Mouse (Mus musculus) liver, postnatal 0 days (tissue): Measurements from ENCODE around the gene Zdhhc12. TPM values are rescaled to one million over a fixed set of nuclear protein-coding genes. Genes with fewer than 3 reads are reported as not detected.
A peak's percentile ranks its signal among the peaks of the same experiment; 100 is the strongest.

ENCODE experiments used
- ATAC-seq: fragments of 200-750 bp; cut with Nextera tagmentation; 2 replicates; pipeline ENCODE4 v1.8.0; 2017; ENCODE audit warnings: mild to moderate bottlenecking, moderate library complexity
- DNase-seq: peaks from one replicate; pipeline ENCODE4 v3.0.0-alpha.2; 2016
- H3K27ac ChIP-seq: fragments of 300-500 bp; sonication (generic); 2 replicates; pipeline ENCODE4 v1.5.1; 2014; ENCODE audit warnings: antibody characterized with exemption, moderate library complexity, mild to moderate bottlenecking, low read depth
- H3K27me3 ChIP-seq: fragments of 300-500 bp; sonication (generic); 2 replicates; pipeline ENCODE4 v1.6.1; 2014; ENCODE audit warnings: low read length, control low read depth, mixed read lengths; ENCODE audit not compliant: insufficient read depth
- H3K36me3 ChIP-seq: fragments of 300-500 bp; sonication (generic); replicated peaks from 2 replicates; pipeline ENCODE4 v1.6.1; 2014; ENCODE audit warnings: mild to moderate bottlenecking, control low read depth, low read length, moderate library complexity, mixed read lengths; ENCODE audit not compliant: insufficient read depth
- H3K4me1 ChIP-seq: fragments of 300-500 bp; sonication (generic); 2 replicates; pipeline ENCODE4 v1.6.1; 2014; ENCODE audit warnings: antibody characterized with exemption, mild to moderate bottlenecking, control low read depth; ENCODE audit not compliant: insufficient read depth
- H3K4me2 ChIP-seq: fragments of 300-500 bp; sonication (generic); 2 replicates; pipeline ENCODE4 v1.6.1; 2014; ENCODE audit warnings: low read depth, mild to moderate bottlenecking, low read length, moderate library complexity, mixed read lengths
- H3K4me3 ChIP-seq: fragments of 300-500 bp; sonication (generic); 2 replicates; pipeline ENCODE4 v1.5.1; 2014; ENCODE audit warnings: low read depth, low read length
- H3K9ac ChIP-seq: fragments of 300-500 bp; sonication (generic); replicated peaks from 2 replicates; pipeline ENCODE4 v1.6.1; 2014; ENCODE audit warnings: mild to moderate bottlenecking, moderate library complexity
- H3K9me3 ChIP-seq: fragments of 300-500 bp; sonication (generic); 2 replicates; pipeline ENCODE4 v1.6.1; 2016; ENCODE audit warnings: mild to moderate bottlenecking, control low read depth, low read length, mixed read lengths
- CTCF ChIP-seq: sonication (generic); IDR thresholded peaks from 2 replicates; pipeline ENCODE4 v1.5.1; 2016; ENCODE audit warnings: antibody characterized with exemption, low read depth
- EP300 ChIP-seq: IDR thresholded peaks from 2 replicates; pipeline ENCODE4 v1.6.1; 2016; ENCODE audit warnings: antibody characterized with exemption, low read depth, mild to moderate bottlenecking
- WGBS: fragments of 180-500 bp; shearing (Covaris S2); extraction: QIAGEN DNeasy Blood & Tissue Kit; methylation state at CpG from one replicate; pipeline ENCODE4 v1.1.7; 2014; ENCODE audit not compliant: insufficient replicate concordance; 5-methylcytosine and 5-hydroxymethylcytosine counted together
- polyA plus RNA-seq: library from polyadenylated mRNA; unstranded; fragments of >200 nt; fragmentation: Nextera tagmentation; extraction: Ambion mirVana; gene quantifications from 2 replicates; pipeline ENCODE4 v1.2.1, GENCODE M21; 2015

Gene Zdhhc12
- polyA plus RNA-seq, 1 experiment from 2014 or later = 25.1 TPM

DNA sequence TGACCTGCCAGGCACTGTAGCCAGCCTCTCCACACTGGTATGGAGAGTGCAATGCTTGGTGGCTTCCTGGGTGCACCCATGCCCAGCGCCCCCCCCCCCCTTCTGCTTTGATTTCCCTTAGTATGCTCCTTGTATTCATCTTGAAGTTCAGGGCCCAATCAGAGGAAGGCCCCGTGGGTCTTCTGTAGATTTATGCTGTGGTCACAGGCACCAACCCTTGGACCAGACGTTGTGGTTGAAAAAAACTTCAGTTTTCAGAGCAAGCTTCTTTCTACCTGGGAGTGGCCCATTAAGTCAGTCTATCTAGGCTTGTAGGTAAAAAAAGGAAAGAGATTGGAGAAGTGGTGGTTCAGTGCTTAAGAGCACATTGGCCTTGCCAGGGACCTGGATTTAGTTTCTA lies 29.7 kb downstream of the Zdhhc12 start:
- WGBS = 6% methylated on average over 3 of the region's 3 CpGs
- Histone ChIP-seq H3K9ac (peak overlapping the region; percentile 80), H3K4me1 (peaks cover 38% of the 10 kb centered on the region), H3K27me3 (no peaks in the 10 kb centered on the region), H3K4me2 (peak overlapping the region; percentile 94), H3K9me3 (no peaks in the 10 kb centered on the region), H3K36me3 (peaks cover 3% of the 10 kb centered on the region), H3K27ac (peak overlapping the region; percentile 93), H3K4me3 (peak overlapping the region; percentile 54)
- ATAC-seq = no peak
- DNase-seq = no peak
- TF ChIP-seq CTCF (no peak), EP300 (no peak)

DNA sequence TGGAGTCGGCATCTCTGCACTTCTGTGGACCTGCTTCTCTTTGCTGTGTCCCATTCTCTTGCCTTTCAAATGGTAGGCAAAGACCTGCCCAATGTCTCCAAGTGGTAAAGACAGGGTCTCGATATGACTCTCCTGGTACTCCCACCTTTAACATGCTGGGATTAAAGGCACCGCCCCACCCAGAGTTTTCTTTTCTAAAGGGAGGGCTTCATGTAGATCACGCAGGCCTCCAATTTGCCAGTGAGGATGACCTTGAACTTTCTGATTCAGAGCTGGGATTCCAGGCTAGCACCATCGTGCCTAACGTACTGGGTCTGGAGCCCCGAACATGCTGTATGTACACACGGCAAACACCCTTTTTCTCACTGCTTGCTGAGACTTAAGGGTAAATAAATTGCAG lies 30.2 kb downstream of the Zdhhc12 start:
- peaks cover 37% of the 10 kb centered on the region for H3K4me1 ChIP-seq
- WGBS = 1% methylated on average over 8 of the region's 8 CpGs

DNA sequence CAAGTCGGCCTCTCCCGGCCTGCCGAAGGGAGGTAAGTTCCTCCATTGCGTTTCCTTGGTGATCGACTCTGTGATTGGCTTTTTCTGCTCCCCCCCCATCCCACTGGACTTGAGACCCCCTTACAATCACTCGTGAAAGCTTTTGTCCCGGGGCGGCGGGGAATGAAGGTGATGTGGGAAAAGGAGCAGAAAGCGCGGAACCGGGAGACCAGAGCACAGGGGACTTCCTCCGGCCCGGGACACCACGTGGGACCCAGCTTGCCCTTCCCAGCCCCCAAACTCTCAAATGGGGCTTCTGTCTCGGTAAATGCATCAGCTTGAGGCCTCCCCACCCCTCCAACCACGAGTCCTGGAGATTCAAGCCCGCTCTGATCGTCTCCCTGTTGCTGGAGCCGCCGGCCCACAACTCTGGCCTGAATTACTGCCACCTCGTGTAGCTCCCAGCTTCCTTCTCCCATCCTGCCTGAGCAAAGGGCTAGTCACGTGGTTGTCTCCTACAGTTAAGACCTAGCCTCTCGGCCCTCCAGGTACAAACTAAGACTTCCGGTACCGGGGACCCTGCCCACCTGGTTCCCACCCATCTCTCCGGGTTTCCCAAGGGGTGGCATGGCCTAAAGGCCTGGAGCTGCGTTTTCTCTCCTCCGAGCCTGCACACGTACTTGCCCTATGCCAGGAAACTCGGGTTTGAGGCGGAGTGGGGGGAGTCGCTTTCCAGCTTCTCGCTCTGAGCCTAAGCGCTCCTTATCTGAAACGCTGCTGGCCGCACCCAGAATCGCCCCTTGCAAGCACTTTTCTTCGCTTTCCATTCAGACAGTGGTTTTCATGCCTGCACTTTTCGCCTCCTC lies 31.0 kb downstream of the Zdhhc12 start:
- Histone ChIP-seq H3K4me1 (peaks cover 32% of the 10 kb centered on the region), H3K27me3 (no peaks in the 10 kb centered on the region), H3K4me3 (peak overlapping the region; percentile 54), H3K4me2 (peak overlapping the region; percentile 94), H3K9me3 (no peaks in the 10 kb centered on the region), H3K36me3 (no peaks in the 10 kb centered on the region), H3K27ac (peak overlapping the region; percentile 93), H3K9ac (peak overlapping the region; percentile 80)
- WGBS = under 1% methylated on average over 40 of the region's 40 CpGs
- DNase-seq (peak; percentile 69), ATAC-seq (peak; percentile 12; the same call in 1 of the 2 replicates)
- no peak for TF ChIP-seq EP300
- TF ChIP-seq CTCF = no peak

More for the DNA sequence above, 30.2 kb downstream of the Zdhhc12 start:
- peak overlapping the region; percentile 54 for H3K4me3 ChIP-seq
- DNase-seq = no peak
- peak overlapping the region; percentile 94 for H3K4me2 ChIP-seq
- no peaks in the 10 kb centered on the region for H3K9me3 ChIP-seq
- peak overlapping the region; percentile 80 for H3K9ac ChIP-seq
- H3K27me3 ChIP-seq = no peaks in the 10 kb centered on the region
- H3K36me3 ChIP-seq = no peaks in the 10 kb centered on the region; the same call in 1 of the 2 replicates
- peak overlapping the region; percentile 93 for H3K27ac ChIP-seq
- ATAC-seq = no peak
- TF ChIP-seq EP300 (no peak), CTCF (no peak)

DNA sequence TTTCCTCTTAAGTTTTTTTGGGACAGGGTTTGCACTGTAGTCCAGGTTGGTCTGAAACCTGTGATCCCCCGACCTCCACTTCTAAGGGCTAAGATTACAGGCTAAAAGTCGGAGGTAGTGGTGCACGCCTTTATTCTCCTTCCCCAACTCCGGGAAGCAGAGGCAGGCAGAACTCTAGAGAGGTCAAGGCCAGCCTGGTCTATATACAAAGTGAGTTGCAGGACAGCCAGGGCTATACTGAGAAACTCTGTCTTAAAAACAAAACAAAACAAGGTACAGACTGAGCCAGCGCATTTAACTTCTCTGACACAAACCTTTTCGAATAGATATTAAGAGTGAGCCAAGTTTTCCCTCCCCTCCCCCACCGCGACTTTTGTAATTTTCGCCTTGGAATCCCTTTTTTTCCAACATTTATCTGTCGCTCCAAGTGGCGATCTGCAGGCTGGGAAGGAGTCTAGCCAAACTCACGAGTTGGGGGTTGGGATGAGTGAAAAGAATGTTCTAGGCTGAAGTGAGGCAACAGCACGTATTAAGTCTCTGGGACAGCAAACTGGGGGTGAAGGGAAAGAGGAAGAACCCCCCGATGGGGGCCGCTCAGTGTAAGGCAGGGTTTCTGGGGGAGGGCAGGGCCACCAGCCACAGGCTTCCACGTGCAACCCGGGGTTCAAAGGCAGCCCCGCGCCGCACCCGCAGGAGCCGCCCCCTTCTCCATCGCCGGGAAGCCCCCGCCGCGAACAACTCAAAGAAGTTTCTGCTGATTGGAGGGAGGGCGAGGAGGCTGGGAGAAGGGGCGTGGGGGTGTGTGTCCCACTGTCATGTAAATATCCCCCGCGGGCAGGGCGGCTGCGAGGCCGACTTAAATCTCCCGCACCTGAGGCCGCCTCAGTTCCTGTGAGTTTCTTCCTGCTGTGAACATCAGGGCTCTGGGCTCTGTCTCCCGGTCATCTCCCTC lies 32.0 kb downstream of the Zdhhc12 start:
- peak overlapping the region; percentile 93 for H3K27ac ChIP-seq
- H3K4me3 ChIP-seq = peak overlapping the region; percentile 54
- peak overlapping the region; percentile 80 for H3K9ac ChIP-seq
- no peaks in the 10 kb centered on the region for H3K27me3 ChIP-seq
- peak; percentile 64 for DNase-seq
- H3K36me3 ChIP-seq = no peaks in the 10 kb centered on the region
- TF ChIP-seq EP300 (no peak), CTCF (no peak)
- WGBS = 7% methylated on average over 34 of the region's 37 CpGs
- peak overlapping the region; percentile 94 for H3K4me2 ChIP-seq
- no peak for ATAC-seq
- peaks cover 32% of the 10 kb centered on the region for H3K4me1 ChIP-seq
- H3K9me3 ChIP-seq = no peaks in the 10 kb centered on the region

DNA sequence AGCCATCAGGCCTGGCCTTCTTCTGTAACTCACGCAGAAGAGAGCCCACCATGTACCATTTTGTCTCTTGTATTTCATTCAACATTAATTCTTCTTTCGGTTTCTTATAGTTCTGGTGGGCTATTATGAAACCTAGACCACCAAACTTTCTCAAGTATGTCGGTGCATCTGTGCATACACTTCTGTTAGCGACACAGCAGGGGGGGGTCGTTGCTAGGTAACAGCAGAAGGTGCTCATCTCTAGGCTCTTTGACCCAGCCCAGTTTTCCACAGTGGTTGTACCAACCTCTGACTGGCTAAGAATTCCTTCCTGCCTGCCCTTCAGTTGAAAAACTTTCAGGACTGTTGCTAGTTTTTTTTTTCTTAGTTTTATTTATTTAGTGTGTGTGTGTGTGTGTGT lies 35.0 kb downstream of the Zdhhc12 start:
- Histone ChIP-seq H3K27me3 (no peaks in the 10 kb centered on the region; the same call in 1 of the 2 replicates), H3K36me3 (no peaks in the 10 kb centered on the region), H3K4me1 (peaks cover 13% of the 10 kb centered on the region), H3K4me2 (no peak overlapping the region), H3K4me3 (no peak overlapping the region), H3K9me3 (no peaks in the 10 kb centered on the region), H3K9ac (no peak overlapping the region), H3K27ac (no peak overlapping the region)
- WGBS = 77% methylated on average over 5 of the region's 5 CpGs
- TF ChIP-seq CTCF = no peak
- TF ChIP-seq EP300 = no peak
- ATAC-seq (no peak), DNase-seq (no peak)
